Mouse (Mus musculus) thymus, postnatal 10 days (tissue): ENCODE data around the gene Nfib.

Experiments used
- DNase-seq, 2 experiments: peaks; one replicate each; pipeline ENCODE4 v3.0.0; 2021; ENCODE audit warnings: low spot score in 2 of 2

Nfib gene

DNA sequence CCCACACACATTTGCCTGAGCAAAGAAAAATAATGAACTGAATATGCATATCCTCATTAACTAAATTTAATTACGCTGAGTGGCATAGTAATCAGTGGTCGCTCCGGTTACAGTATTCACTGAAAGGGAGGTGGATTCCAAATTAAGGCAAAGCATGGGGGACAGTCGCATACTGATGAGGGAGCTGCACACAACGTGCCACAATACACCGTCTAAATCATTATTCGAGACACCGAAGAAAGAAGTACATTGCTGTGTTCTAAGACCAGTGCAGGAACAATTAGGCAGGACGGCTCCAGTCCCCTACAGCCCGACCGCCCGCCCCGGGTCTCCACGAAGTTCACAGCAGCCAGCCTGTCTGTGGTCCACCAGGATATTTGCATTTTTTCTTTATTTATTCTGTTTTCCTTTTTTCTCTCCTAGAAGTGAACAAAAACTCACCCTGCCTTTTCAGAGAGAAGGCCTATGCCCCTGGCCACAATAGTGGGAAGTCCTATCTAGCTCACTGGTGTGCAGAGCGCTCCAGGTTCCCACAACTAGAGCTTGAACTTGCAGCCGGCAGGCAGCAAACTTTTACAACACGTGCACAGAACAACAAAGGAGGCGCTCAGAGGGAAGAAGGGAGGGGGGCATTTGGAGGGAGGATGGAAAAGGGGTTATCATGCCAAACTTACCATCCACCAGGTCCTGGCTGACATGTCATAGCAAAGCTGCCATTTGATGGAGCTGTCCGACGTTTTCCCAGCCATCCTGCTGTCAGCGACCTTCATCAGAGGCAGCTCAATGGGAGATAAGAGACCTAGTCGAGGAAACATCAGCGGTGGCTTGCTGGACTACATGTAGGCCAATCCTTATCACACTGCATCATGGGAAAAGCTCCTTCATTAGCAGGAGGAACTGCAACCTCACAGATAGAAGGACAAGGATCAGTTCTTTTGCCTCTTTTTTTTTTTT is at the start of gene Nfib:
Gene Nfib (minus strand): TSS at position 910 of the 954 bp plus-strand sequence.
- no peak for DNase-seq

- no peak for DNase-seq
These were observed 30.2 kb upstream of the Nfib start for GRCm38 (mm10) chr4:82735764-82736163.

DNA sequence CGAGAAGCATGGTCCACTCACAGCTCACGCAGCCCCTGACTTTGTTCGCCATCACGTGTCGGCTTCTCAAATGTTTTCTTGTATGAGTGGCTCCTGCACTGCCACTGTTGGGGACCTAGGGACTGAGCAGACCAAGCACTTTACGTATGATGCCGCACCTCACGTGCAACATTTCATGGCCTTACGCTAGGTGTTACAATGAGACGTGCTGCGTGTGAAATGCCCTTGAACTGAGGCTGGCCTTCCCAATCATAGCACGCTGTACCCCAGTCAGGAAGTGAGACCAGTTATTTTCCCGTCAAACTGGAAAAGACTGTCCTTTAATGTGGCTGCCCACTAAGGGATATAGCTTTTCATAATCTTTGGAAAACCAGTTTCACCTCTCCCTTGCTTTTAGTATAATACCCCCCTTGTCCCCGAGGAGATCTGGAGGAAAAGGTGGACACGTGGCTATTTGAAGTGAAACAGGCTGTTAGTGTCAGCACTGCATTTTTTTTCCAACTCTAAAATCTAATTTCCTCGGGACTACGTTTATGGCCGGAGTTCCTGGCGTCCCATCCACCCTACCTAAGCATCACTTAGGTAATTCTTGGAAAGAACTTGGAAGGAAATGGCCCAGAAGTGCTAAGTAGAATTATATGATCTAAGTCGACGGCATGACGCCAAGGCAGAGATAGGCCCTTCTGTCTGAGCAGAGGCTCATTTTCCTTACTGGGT is 29.4 kb upstream of the Nfib start:
- no peak for DNase-seq

DNA sequence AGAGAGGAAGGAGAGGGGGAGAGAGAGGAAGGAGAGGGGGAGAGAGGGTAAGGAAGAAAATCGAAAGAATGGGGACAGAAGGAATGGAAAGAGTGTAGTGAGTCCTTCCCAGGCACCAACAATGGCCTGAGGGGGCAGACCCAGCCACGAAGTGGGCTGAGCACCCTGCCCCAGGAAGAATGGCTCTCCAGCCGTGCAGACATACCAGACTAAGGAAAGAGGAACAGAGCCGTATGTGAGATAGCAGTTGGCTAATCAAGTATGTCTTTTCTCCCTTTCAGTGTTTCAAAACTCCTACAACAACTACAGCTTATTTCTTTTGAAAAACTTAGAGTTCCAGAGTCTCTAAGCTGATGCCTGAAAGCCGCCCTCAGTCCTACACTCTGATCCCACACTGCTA is 28.8 kb upstream of the Nfib start:
- DNase-seq: no peak

- DNase-seq: no peak
These were observed 28.1 kb upstream of the Nfib start for GRCm38 (mm10) chr4:82733636-82734035.

DNA sequence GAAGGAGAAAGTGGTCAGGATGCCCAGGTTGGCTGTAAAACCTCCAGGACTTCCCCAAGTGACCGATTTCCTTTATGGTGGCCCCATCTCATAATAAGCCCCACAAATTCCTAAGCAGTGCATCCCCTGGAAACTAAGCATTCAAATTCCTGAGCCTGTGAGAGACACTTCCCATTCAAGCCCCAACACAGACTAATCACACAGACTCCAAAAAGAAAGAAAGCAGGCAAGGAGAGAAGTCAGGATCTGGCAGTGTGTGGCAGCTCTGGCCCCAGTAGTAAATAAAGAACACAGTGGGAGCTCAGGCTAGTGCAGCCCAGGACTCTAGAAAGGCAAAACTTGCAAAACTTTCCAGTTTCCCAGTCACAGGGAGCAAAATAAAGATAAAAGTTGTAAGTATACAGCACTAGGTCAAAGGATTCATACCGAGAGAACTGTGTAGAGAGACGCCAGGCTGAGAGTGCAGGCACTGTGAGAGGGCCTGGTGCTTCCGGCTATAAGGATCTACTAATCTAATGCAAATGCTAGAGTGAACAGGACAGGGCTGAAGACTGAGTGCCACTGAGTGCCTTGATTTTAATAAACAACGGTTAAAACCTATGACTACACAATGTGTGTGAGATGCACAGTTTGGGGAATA is 24.8 kb upstream of the Nfib start:
- DNase-seq: no peak

GRCm38 (mm10) chr4:82724058-82724457 is 18.5 kb upstream of the Nfib start:
- no peak for DNase-seq

GRCm38 (mm10) chr4:82723048-82723447 is 17.5 kb upstream of the Nfib start:
- DNase-seq: no peak

GRCm38 (mm10) chr4:82715833-82716232 is 10.3 kb upstream of the Nfib start:
- DNase-seq: no peak

- no peak for DNase-seq
These were observed 6.2 kb upstream of the Nfib start for GRCm38 (mm10) chr4:82711611-82712295.

DNA sequence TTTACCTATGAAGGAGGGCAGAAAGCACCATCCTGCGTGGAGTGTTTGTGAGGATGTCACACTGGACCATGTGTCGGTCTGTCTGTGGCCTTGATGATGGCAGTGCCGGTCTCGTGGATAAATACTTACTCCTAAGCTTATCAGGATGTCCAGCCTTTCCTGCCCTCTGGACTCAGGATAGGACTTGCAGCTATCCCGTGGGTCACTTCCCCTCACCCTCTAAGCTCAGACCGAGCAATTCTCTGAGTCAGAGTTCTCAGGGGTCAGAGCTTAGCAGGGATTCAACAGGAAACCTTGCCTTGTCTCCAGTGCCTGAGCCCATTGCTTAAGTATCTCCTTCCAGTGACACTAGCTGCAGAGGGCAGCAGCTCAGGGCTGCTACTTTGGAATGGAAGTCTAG is 4.1 kb upstream of the Nfib start:
- no peak for DNase-seq

DNA sequence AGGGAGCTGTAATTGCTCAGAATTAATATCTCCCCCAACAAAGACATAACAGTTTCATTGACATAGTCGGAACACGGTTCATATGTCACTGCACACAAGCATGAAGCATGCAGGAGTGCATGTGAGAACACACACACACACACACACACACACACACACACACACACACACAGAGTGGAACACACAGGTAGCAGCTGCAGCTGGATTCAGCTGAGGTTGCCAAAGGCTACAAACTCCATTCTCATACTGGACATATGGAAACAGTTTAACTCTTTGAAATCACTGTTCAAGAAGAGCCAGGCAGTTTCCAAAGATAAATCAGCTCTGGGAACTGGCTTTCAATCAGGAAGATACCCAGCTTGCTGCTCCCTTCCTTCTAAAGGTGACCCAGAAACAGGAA is 462 bp upstream of the Nfib start:
- no peak for DNase-seq

- no peak for DNase-seq
These were observed 1.3 kb downstream of the Nfib start for GRCm38 (mm10) chr4:82704079-82704830.

DNA sequence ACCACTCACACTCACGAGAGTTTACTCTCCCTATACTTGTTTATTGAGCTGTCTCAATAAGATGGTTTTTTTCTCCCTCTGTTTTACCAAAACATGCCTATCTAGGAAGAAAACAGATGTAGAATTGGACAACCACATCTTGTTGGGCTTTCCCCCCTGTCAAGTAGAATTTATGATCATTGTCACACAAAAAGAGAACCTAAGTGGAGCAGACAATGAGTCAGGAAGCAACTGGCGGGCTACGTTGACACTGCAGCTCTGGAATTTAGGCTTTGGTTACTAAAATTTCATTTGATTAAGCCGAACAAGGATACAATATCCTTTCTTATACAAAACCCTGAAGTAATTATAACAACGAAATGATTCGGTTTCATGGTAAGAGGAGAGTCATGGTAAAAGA is 2.7 kb downstream of the Nfib start:
- no peak for DNase-seq

DNA sequence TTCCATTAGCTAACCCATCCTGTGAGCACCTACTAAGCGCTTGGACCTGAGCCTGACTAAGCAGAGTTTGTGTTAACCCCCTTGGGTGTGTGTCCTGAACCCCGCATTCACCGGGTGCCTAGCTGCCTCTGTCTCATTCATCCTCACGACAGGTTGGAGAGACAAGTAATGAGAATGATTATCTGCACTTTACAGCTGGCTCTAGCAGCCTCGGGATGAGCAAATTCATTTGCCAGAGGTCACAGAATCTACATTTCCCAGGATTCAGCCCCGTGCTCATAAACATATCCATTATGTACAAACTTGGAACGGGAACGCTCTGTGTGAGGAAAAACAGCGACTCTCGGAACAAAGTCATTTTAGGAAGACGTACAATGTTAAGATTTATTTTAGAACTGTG is 6.0 kb downstream of the Nfib start:
- no peak for DNase-seq

DNA sequence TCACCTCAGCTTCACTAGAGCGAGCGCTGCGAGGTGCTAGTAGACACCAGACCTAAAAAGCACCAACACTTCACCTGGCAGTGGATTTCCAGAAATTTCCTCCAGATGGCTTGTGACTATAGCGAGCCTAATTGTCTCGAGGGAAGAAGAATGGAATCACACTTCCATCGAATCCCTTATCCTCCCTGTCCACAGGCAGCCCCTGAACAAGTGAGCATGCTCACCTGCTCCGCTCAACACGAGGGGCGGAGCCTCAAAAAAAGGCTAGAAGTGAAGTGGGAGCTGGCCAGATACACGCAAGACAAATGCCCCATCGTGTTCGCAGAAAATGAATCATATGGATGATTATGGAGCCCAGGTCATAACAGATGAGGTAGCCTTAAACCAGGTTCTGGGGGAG is 6.9 kb downstream of the Nfib start:
- no peak for DNase-seq

DNA sequence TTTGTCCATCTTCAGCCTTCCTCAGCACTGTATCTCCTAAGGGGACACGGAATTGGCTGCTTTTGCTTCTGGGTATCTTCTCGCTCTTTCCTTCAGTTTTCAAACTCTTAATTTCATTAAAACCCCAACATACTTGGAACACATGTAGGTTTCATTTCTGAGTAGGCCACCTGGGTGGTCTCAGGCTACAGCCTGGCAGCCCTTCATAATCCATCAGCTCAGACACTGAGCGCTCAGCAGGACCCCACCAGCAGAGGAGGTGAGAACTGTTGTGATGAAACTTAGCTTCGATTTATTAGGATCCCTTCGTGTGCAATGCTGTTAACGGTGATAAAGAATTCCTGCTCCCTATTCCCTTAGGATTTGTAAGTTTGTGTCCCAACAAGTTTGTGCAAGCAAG is 8.4 kb downstream of the Nfib start:
- DNase-seq: no peak

GRCm38 (mm10) chr4:82695760-82696501 is 9.6 kb downstream of the Nfib start:
- no peak for DNase-seq

DNA sequence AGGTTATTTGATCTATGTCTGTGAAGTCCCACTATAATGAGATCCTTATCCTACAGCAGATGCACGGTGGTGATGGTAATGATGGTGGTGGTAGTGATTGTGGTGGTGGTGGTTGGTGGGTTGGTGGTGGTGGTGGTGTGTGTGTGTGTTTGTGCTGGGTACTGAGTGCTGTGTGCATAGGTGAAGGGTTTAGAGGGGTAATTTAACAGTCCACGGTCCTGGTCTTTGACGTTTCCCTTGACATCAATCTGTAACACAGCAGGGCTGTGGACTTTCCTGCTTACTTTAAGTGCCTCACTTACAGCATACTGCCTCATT is 13.6 kb downstream of the Nfib start:
- no peak for DNase-seq

DNA sequence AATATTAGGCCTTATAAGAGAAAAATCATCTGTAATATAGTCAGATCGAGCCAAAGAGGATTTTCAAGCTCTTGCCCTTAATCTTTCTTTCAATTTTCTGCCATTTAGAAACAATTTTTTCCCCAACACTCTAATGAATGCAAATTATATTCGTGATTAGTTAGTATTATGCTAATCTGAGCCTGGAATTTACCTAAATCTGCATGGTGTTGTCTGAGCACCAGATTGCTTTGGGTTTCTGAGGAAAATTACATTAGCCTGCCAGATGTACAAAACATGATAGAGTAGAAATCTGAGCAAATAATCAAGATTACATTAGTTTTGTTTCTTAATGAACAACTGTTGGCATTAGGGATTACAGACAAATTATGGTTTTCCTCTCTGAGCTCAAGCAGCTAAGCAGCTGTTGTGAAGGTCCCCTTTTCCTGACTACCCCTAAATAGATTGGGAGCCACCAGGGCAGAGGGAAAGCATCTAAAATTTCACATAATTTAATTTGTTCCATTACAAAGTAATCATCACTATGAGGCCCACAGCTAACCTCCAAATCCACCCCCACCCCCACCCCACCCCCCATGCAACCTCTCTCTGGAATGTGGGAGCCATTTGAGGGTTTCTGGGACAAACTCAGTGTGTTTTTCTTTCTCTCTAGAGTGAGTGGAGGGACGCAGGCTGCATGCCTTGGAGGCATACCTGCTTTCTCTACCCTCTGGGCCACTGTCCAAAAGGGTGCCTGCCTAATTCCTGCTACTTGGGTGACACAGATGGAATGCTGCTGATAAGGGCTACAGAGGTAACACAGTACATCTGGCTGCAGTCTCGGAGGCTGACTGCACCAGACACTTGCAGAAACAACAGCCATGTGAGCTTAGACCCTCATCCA is 14.2 kb downstream of the Nfib start:
- DNase-seq: no peak
